Mouse (Mus musculus) thymus, adult 2 months (tissue): ENCODE measurements around the gene Glp2r. TPM values are rescaled to one million over a fixed set of nuclear protein-coding genes. Genes with fewer than 3 reads are reported as not detected.

Source experiments
- DNase-seq: peaks from one replicate; pipeline ENCODE4 v3.0.0; 2021
- H3K27ac ChIP-seq: fragments of 200-500 bp; 2 replicates; pipeline ENCODE4 v1.5.1; 2012; ENCODE audit warnings: low read length, control low read depth; ENCODE audit not compliant: control insufficient read depth, insufficient read depth
- H3K27me3 ChIP-seq: fragments of 200-500 bp; 2 replicates; pipeline ENCODE4 v1.6.1; 2012; ENCODE audit warnings: mild to moderate bottlenecking, low read length, moderate library complexity, mixed read lengths; ENCODE audit not compliant: control insufficient read depth, insufficient read depth
- H3K36me3 ChIP-seq: fragments of 200-500 bp; 2 replicates; pipeline ENCODE4 v1.6.1; 2012; ENCODE audit warnings: mild to moderate bottlenecking, low read length, moderate library complexity; ENCODE audit not compliant: control insufficient read depth, insufficient read depth
- H3K4me1 ChIP-seq: fragments of 200-500 bp; replicated peaks from 2 replicates; pipeline ENCODE4 v1.6.1; 2012; ENCODE audit warnings: low read length; ENCODE audit not compliant: control insufficient read depth, insufficient read depth
- H3K4me3 ChIP-seq: fragments of 200-500 bp; 2 replicates; pipeline ENCODE4 v1.5.1; 2012; ENCODE audit warnings: mild to moderate bottlenecking, low read length, control low read depth, moderate library complexity; ENCODE audit not compliant: control insufficient read depth, insufficient read depth
- CTCF ChIP-seq: fragments of 200-500 bp; IDR thresholded peaks from 2 replicates; pipeline ENCODE4 v1.5.1; 2012; ENCODE audit warnings: mild to moderate bottlenecking, control low read depth, low read length, moderate library complexity, borderline replicate concordance; ENCODE audit not compliant: control insufficient read depth, poor library complexity, insufficient read depth; ENCODE audit errors: extremely low read depth
- POLR2A ChIP-seq: fragments of 200-500 bp; IDR thresholded peaks from 2 replicates; pipeline ENCODE4 v1.6.1; 2012; ENCODE audit warnings: mild to moderate bottlenecking, low read length, control low read depth, moderate library complexity; ENCODE audit not compliant: control insufficient read depth, poor library complexity, insufficient read depth; ENCODE audit errors: extremely low read depth
- WGBS: fragments of 180-500 bp; shearing (Covaris S2); methylation state at CpG from one replicate; pipeline ENCODE4 v1.1.7; 2018; 5-methylcytosine and 5-hydroxymethylcytosine counted together
- polyA plus RNA-seq: library from polyadenylated mRNA; depleted of rRNA; stranded (reverse); fragments of >200 nt; gene quantifications from 2 replicates; pipeline ENCODE4 v1.2.3, GENCODE M21; 2012; rRNA removed

The Glp2r gene
- polyA plus RNA-seq, 1 experiment, result 0.04 TPM

GRCm38 (mm10) chr11:67632906-67633305, 138.0 kb downstream of the Glp2r start:
- no peak for DNase-seq
- no peak overlapping the region for H3K27ac ChIP-seq
- no peaks in the 10 kb centered on the region for H3K4me1 ChIP-seq
- WGBS, result 82% methylated on average over 8 of the region's 8 CpGs
- H3K27me3 ChIP-seq, result no peaks in the 10 kb centered on the region; the same call in 1 of the 2 replicates
- H3K4me3 ChIP-seq, result no peak overlapping the region
- no peaks in the 10 kb centered on the region for H3K36me3 ChIP-seq
- TF ChIP-seq POLR2A (no peak), CTCF (no peak)

- Histone ChIP-seq H3K4me1 (no peaks in the 10 kb centered on the region), H3K27me3 (no peaks in the 10 kb centered on the region; the same call in 1 of the 2 replicates), H3K4me3 (no peak overlapping the region), H3K27ac (no peak overlapping the region), H3K36me3 (no peaks in the 10 kb centered on the region)
- no peak for TF ChIP-seq CTCF
- no peak for TF ChIP-seq POLR2A
- WGBS, result 92% methylated on average over 2 of the region's 2 CpGs
- no peak for DNase-seq
Measured at GRCm38 (mm10) chr11:67628522-67628921, 142.4 kb downstream of the Glp2r start.

GRCm38 (mm10) chr11:67627179-67627578, 143.8 kb downstream of the Glp2r start:
- 94% methylated on average over 7 of the region's 7 CpGs for WGBS
- TF ChIP-seq CTCF (no peak), POLR2A (no peak)
- Histone ChIP-seq H3K4me1 (no peaks in the 10 kb centered on the region), H3K27me3 (no peaks in the 10 kb centered on the region; the same call in 1 of the 2 replicates), H3K4me3 (no peak overlapping the region), H3K36me3 (no peaks in the 10 kb centered on the region), H3K27ac (no peak overlapping the region)
- DNase-seq, result no peak

- Histone ChIP-seq H3K36me3 (no peaks in the 10 kb centered on the region), H3K4me3 (no peak overlapping the region), H3K4me1 (no peaks in the 10 kb centered on the region), H3K27ac (no peak overlapping the region), H3K27me3 (no peaks in the 10 kb centered on the region)
- 87% methylated on average over 7 of the region's 7 CpGs for WGBS
- no peak for TF ChIP-seq CTCF
- no peak for TF ChIP-seq POLR2A
- no peak for DNase-seq
Measured at GRCm38 (mm10) chr11:67622340-67622739, 148.6 kb downstream of the Glp2r start.

DNA sequence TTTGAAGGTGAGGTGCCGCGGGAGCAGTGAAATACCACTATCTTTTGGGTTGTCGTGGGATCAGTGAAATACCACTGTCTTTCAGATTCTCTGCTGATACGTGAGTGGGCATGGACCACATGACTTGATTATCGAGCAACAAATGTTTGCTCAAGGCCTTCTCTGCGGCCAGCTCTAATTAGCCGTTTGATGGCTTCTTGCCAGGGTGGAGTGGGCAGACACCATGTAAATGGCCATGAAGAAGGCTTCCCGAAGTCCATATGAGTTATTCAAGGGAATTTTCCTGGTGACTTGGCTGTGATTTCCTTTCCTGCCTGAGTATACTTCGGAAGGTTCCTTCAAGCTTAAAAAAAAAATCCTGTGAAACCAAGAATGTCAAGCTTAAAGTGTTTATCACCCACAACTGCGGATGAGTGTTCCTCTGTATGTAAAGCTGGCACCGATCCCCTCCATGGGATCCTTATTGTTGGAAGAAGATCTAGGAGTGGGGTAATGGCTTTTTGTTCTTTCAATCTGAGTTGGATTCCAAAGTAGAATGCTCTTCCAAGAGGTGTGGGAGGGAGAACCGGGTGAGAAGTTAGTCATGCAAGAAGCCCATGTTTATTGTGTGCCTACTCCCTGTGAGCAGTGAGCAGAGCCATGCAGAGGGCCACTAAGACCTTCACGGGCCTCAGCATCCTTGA, 154.3 kb downstream of the Glp2r start:
- Histone ChIP-seq H3K27me3 (no peaks in the 10 kb centered on the region), H3K4me1 (no peaks in the 10 kb centered on the region), H3K27ac (no peak overlapping the region), H3K4me3 (no peak overlapping the region), H3K36me3 (no peaks in the 10 kb centered on the region)
- TF ChIP-seq CTCF (no peak), POLR2A (no peak)
- no peak for DNase-seq
- WGBS, result 94% methylated on average over 13 of the region's 13 CpGs

DNA sequence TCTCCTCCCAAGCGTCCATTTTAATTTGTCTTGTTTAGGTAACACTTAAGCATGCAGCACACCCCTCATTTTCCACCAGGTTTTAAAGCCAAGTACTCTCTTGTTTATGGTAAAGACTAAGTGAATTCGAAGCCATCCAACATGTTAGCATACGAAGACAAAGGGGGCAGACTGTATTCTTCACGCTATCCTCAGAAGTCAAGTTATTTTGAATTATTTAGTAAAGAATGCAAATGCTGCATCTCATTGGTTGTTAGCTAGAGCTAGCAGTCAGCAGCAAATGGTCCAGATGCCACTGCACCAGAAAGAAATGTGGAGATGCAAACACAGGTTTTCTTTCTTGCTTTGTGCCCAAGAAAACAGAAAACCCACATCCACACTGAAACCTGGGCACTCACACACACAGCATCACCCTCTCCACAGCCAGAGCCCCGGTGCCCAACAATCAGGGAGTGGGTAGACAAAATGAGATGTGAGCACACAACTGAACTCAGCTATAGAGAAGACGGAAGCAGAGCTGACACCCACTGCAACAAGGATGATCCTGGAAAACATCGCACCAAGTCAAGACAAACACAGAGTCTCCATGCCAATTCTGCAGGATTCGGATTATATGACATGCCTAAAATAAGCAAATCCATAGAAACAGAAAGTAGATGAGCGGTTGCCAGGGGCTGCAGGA, 158.7 kb downstream of the Glp2r start:
- H3K27ac ChIP-seq, result no peak overlapping the region
- 94% methylated on average over 9 of the region's 9 CpGs for WGBS

More for the DNA sequence above, 158.7 kb downstream of the Glp2r start:
- Histone ChIP-seq H3K4me1 (peaks cover 7% of the 10 kb centered on the region), H3K36me3 (no peaks in the 10 kb centered on the region), H3K27me3 (no peaks in the 10 kb centered on the region), H3K4me3 (no peak overlapping the region)
- no peak for DNase-seq
- TF ChIP-seq CTCF (no peak), POLR2A (no peak)

Other genes with a start within 250 kb of the Glp2r start
- 0.29 and 0.38 TPM in 2 replicates for gene Rcvrn, start 75.8 kb downstream of the Glp2r start, polyA plus RNA-seq
- gene Gsg1l2, start 3.5 kb upstream of the Glp2r start, polyA plus RNA-seq, result 0.10 TPM in 1 of 2 replicates, not detected in the other
- gene Dhrs7c, start 27.0 kb upstream of the Glp2r start, polyA plus RNA-seq, result 0.73 and 8.7 TPM in 2 replicates
- 0.28 and 0.36 TPM in 2 replicates for gene Usp43, start 151.0 kb upstream of the Glp2r start, polyA plus RNA-seq
- gene Cfap52, start 194.5 kb upstream of the Glp2r start, polyA plus RNA-seq, result 0.19 and 0.20 TPM in 2 replicates
- 6.4 and 8.2 TPM in 2 replicates for gene Stx8, start 195.0 kb upstream of the Glp2r start, polyA plus RNA-seq